Mouse (Mus musculus): ENCODE measurements around the gene Fbxl17.

Gene Fbxl17

GRCm38 (mm10) chr17:63279144-63279543 lies 220.7 kb downstream of the Fbxl17 start:
- DNase-seq (ENCODE audit: low spot score): no peak

- DNase-seq (ENCODE audit: low spot score): no peak
These were observed 226.5 kb downstream of the Fbxl17 start for GRCm38 (mm10) chr17:63273353-63273752.

DNA sequence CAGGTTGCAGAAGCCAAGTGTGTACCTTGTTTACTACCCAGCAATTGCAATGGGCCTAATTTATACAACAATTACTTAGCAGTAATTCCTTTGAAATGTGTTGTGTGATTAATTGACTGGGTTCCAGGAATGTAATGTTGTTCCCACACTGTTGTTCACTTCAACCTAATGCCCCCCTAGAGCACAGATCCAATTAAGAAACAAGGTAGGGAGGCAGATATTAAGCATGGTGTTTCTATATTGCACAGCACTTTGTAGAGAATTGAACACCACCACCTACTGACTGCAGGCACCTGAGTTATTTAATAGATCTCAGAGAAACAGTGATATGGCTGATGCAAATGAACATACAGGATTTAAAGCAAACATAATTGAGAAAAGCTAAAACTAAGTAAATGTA lies 226.9 kb downstream of the Fbxl17 start:
- no peak for DNase-seq (ENCODE audit: low spot score)

- DNase-seq (ENCODE audit: low spot score): no peak
These were observed 228.8 kb downstream of the Fbxl17 start for GRCm38 (mm10) chr17:63271000-63271399.

- no peak for DNase-seq (ENCODE audit: low spot score)
These were observed 229.3 kb downstream of the Fbxl17 start for GRCm38 (mm10) chr17:63270513-63270912.

DNA sequence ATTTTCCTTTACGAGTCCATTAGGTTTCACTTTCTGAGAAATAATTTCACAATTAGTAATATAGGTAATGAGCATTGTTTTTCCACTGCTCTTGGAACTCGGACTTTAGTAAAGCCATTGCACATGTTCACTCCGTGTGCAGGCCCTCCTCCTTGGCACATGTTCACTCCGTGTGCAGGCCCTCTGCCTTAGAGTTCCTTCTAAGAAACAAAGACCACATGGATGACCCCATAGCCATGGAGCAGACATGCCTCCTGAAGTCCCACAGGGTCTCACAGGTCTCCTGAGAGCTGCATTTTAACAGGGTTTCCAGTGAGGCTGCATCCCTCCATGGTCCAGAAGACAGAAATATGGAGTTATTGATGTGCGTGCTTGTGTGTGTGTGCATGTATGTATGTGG lies 237.1 kb downstream of the Fbxl17 start:
- DNase-seq (ENCODE audit: low spot score): no peak

GRCm38 (mm10) chr17:63261508-63262141 lies 238.2 kb downstream of the Fbxl17 start:
- peak; percentile 89 for DNase-seq (ENCODE audit: low spot score)

- DNase-seq (ENCODE audit: low spot score): no peak
These were observed 240.7 kb downstream of the Fbxl17 start for GRCm38 (mm10) chr17:63259091-63259490.

DNA sequence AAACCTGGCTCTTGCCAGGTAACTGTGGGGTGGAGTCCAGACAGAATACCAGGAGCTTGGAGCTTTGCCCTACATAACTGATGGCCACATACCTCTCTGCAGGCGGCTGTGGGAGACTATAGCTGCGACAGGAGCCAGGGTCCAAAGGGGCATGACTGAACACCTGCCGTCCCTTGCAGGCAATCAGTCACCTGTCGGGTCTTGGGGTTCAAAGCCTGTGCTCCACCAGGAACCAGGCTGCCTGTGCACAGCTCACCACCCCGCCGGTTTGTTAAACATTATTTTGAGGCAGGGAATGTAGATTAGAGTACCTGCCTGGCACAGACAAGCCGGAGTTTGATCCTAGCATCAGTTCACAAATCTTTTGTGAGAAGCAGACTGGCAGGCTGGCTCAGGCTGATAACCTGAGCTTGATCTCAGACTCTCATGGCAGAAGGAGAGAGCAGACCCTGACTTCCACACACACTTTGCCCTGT lies 253.6 kb downstream of the Fbxl17 start:
- DNase-seq (ENCODE audit: low spot score): no peak

GRCm38 (mm10) chr17:63245472-63245871 lies 254.3 kb downstream of the Fbxl17 start:
- no peak for DNase-seq (ENCODE audit: low spot score)

- no peak for DNase-seq (ENCODE audit: low spot score)
These were observed 257.1 kb downstream of the Fbxl17 start for GRCm38 (mm10) chr17:63242761-63243160.

DNA sequence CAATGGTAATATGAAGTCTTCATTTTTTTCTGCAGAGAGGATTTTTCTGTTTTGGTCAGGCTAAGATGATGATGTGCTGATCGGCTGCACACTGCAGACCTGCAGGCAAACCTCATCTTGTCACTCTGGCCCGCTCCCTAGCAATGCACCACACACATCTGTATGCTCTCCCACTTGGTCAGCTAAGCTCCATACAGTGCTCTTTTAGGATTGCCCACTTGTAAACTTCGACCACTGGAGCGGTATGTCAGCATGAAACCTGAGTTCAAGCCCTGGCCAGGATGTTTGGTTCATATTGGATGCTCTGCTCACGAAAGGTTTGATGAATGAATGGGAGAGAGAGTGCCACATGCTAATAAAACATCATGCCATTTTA lies 259.1 kb downstream of the Fbxl17 start:
- DNase-seq (ENCODE audit: low spot score): no peak

DNA sequence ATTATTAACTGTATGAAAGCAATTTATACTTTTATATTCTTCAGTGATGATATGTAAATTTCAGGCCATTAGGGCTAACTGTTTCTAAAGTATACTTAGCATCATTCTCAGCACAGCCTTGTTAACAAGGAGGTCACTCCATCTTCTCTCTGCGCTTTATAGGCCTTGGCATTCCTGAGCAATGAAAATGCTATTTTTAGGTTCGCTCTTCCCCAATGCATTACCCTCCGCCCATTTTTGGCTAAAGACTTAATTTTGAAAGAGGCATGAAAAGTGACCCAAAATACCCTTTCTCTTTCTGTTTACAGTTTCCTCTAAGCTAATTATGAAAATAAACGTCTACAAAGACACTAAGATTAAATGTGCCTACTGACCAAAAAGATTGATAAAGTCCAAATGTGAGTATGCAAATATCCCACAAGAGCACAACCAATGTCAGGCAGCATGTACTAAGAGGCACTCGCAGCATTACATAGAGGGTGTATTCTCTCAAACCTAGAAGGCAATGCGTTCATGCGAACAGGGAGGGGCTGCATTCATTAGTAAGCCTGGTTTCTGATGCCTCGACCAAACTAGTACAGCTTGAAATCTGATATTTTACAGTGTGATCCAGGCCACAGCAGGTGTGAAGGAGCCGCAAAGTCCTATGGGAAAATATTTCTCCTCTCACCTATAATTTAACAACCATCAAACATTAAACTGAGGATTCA lies 259.6 kb downstream of the Fbxl17 start:
- DNase-seq (ENCODE audit: low spot score): no peak

GRCm38 (mm10) chr17:63236846-63237245 lies 263.0 kb downstream of the Fbxl17 start:
- DNase-seq (ENCODE audit: low spot score): no peak

DNA sequence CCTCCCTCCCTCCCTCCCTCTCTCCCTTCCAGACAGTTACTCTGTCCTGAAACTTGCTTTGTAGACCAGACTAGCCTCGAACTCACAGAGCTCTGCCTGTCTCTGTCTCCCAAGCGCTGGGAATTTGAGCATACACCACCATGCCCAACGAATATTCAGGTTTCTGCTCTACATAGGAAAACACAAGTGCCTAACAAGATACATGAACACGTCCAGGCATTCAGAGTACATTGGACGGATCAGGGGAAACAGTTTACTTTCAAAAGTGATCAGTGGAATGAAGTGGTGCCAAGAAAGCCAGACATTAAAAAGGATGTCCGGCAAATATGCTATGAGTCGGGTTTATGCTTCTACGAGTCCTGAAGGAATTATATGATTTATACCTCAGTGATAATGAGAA lies 263.6 kb downstream of the Fbxl17 start:
- no peak for DNase-seq (ENCODE audit: low spot score)

- DNase-seq (ENCODE audit: low spot score): no peak
These were observed 264.0 kb downstream of the Fbxl17 start for GRCm38 (mm10) chr17:63235821-63236220.

DNA sequence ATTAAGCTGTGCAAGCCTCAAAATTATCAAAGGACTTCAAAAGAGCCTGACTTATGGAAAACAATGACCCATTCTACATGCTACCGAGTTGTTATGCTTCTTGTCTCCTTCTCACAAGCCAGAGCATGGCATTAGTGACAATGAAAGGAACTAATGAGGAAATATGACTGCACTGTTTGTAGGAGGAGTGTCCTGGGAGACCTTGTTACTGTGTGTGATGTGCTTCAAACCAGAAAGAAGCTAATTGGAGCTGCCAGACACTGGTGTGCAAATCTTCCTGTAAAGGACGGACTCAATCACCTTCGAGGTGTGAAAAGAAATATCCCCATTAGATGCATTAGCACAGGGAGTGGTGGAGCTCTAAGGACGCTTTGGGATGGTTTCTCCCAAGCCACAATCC lies 270.7 kb downstream of the Fbxl17 start:
- no peak for DNase-seq (ENCODE audit: low spot score)

DNA sequence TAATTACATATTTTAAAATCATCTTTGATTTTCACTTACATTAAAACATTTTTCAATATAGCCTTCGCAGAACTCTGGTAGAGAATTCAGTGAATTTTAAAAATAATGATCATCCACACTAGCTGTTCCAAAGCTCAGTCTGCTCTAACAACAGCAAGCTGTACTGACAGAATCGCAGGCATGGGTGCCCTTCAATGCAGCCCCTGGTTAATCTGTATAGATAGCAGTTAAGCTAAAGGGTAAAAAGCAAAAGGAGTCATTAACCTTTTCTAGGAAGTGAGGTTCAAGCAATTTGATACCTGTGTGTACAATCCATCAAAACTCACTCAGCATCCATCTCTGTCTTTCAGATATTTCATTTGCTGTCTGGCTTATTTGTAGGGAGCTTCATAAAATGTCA lies 273.4 kb downstream of the Fbxl17 start:
- DNase-seq (ENCODE audit: low spot score): no peak

DNA sequence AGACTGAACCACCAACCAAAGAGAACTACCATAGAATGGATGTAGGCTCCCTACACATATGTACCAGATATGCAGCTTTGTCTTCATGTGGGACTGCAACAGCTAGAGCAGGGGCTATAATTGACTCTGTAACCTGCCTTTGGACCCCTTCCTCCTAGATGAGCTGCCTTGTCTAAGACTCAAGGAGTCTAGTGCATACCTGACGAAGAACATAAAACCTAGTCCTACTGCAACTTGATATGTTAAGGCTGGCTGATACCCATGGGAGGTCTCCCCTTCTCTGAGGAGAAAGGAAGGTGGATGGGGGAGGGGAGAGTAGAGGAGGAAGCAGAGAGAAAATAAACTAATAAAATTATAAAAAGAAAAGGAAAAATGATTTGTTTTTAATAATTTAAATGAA lies 273.9 kb downstream of the Fbxl17 start:
- no peak for DNase-seq (ENCODE audit: low spot score)

- DNase-seq (ENCODE audit: low spot score): no peak
These were observed 276.1 kb downstream of the Fbxl17 start for GRCm38 (mm10) chr17:63223675-63224074.

GRCm38 (mm10) chr17:63221632-63222031 lies 278.2 kb downstream of the Fbxl17 start:
- no peak for DNase-seq (ENCODE audit: low spot score)

- no peak for DNase-seq (ENCODE audit: low spot score)
These were observed 279.0 kb downstream of the Fbxl17 start for GRCm38 (mm10) chr17:63220821-63221220.

- no peak for DNase-seq (ENCODE audit: low spot score)
These were observed 282.8 kb downstream of the Fbxl17 start for GRCm38 (mm10) chr17:63217016-63217415.

GRCm38 (mm10) chr17:63212018-63212417 lies 287.8 kb downstream of the Fbxl17 start:
- no peak for DNase-seq (ENCODE audit: low spot score)
